9 mouse cellular contexts compared by ENCODE assay signal in genomic region chr13:59766786-59767515, GRCm38 (mm10). TPM values are rescaled to one million over a fixed set of nuclear protein-coding genes. Genes with fewer than 3 reads are reported as not detected.
DNase-seq lines count a peak whose midpoint lies in the region; ATAC-seq and TF ChIP-seq lines count a peak whose summit lies in the region.
"Had no signal": no experiment of that assay in that cellular context is flagged by ENCODE, and none has a peak within 500 bp of the region (broad histone marks: within the 10 kb centered on the region; RNA-seq: fewer than 3 reads in every experiment).

No protein-coding gene starts in this region.

- H3K36me3 ChIP-seq in heart, adult 2 months (ENCODE audit: control insufficient read depth, insufficient read depth, low read length): peaks cover 25% of the 10 kb centered on the region
- peaks cover 12% of the 10 kb centered on the region for H3K36me3 ChIP-seq in embryonic facial prominence, embryonic 14.5 days (ENCODE audit: control insufficient read depth, insufficient read depth, low read length)

- intact Hi-C loops in heart, adult 2 months (cut with DNase I): no loop called here

- H3K9me3 ChIP-seq in embryonic facial prominence, embryonic 14.5 days (ENCODE audit: control insufficient read depth, low read length): no peaks in the 10 kb centered on the region

- H3K4me3 ChIP-seq in heart, adult 2 months: peak overlapping the region; percentile 17
- H3K4me3 ChIP-seq in embryonic facial prominence, embryonic 14.5 days (ENCODE audit: low read depth, low read length): no peak overlapping the region

- H3K27ac ChIP-seq in heart, adult 2 months: peak overlapping the region; percentile 6; the same call in 1 of the 2 replicates
- H3K27ac ChIP-seq in embryonic facial prominence, embryonic 14.5 days (replicated peaks; ENCODE audit: low read depth, low read length): no peak overlapping the region

- no peak for ATAC-seq in embryonic facial prominence, embryonic 14.5 days (ENCODE audit: low read depth)
- no peak for ATAC-seq in megakaryocyte-erythroid progenitor cell, adult 5-6 weeks (replicated peaks; ENCODE audit: low FRiP score, low TSS enrichment, poor library complexity, severe bottlenecking)

- peak overlapping the region; percentile 36; the same call in 1 of the 2 replicates for H3K9ac ChIP-seq in heart, adult 2 months (ENCODE audit: low read depth, low read length)
- peak overlapping the region; percentile 21; the same call in 1 of the 2 replicates for H3K9ac ChIP-seq in embryonic facial prominence, embryonic 14.5 days (ENCODE audit: low read depth, low read length)

- no peak for DNase-seq in heart, adult 2 months
- no peak for DNase-seq in heart, adult 8-10 months (ENCODE audit: low spot score)
- no peak for DNase-seq in embryonic facial prominence, embryonic 14.5 days (ENCODE audit: low spot score)
- DNase-seq in kidney, postnatal 10 days: peak; percentile 85
- DNase-seq in lung, postnatal 14 days: peak; percentile 36
- no peak for DNase-seq in right cerebral cortex, adult 18-20 months
- no peak for DNase-seq in frontal cortex, postnatal 36 days (ENCODE audit: low spot score in 2 of 2)

- no peak for TF ChIP-seq EP300 in heart, adult 2 months (IDR thresholded peaks at IDR 0.05; ENCODE audit: insufficient read depth, low read depth, low read length)

- peaks cover 15% of the 10 kb centered on the region for H3K79me2 ChIP-seq in heart, adult 2 months (replicated peaks; ENCODE audit: control insufficient read depth, insufficient read depth, low read length)

- 43% methylated on average over 11 of the region's 11 CpGs for WGBS in heart, adult 2 months
- 72% methylated on average over 11 of the region's 11 CpGs for WGBS in embryonic facial prominence, embryonic 14.5 days

- no peaks in the 10 kb centered on the region for H3K27me3 ChIP-seq in heart, adult 2 months (ENCODE audit: control insufficient read depth, insufficient read depth, low read length)
- H3K27me3 ChIP-seq in embryonic facial prominence, embryonic 14.5 days (replicated peaks; ENCODE audit: control insufficient read depth, insufficient read depth, low read length): no peaks in the 10 kb centered on the region

- peak overlapping the region; percentile 69 for H3K4me2 ChIP-seq in embryonic facial prominence, embryonic 14.5 days (ENCODE audit: low read depth, low read length)

- no peak for TF ChIP-seq POLR2A in heart, adult 2 months (IDR thresholded peaks at IDR 0.05; ENCODE audit: insufficient read depth, low read depth, low read length)

- TF ChIP-seq CTCF in heart, adult 2 months (IDR thresholded peaks at IDR 0.05): no peak

- H3K4me1 ChIP-seq in heart, adult 2 months (ENCODE audit: control insufficient read depth, insufficient read depth, low read length): peaks cover 30% of the 10 kb centered on the region
- H3K4me1 ChIP-seq in embryonic facial prominence, embryonic 14.5 days (ENCODE audit: control insufficient read depth, insufficient read depth, low read length): peaks cover 17% of the 10 kb centered on the region

RNA-seq across cellular contexts. Expression of gene Isca1, which starts 2.7 kb away (rescaled TPM):
- total RNA-seq in heart, adult 2 months (2021): 100 to 1,000 TPM; 233 to 239 TPM
- 326 and 509 TPM in 2 replicates for polyA plus RNA-seq in heart, adult 2 months (2012; rRNA removed)
- total RNA-seq in heart, adult 8-10 months (2022): 100 to 1,000 TPM; 215 to 235 (median 226) TPM
- polyA plus RNA-seq in embryonic facial prominence, embryonic 14.5 days (2014; fragmentation: Nextera tagmentation; extraction: Ambion mirVana): 140 and 147 TPM in 2 replicates
- 160 and 164 TPM in 2 replicates for total RNA-seq in megakaryocyte-erythroid progenitor cell, adult 5-6 weeks (2014; fragmentation: Nextera tagmentation)
- 73.3 and 92.6 TPM in 2 replicates for total RNA-seq in megakaryocyte-erythroid progenitor cell, adult 5-6 weeks (2017)

RNA-seq across cellular contexts. Expression of gene Gm49354, which starts 15.1 kb away (rescaled TPM):
- not detected for total RNA-seq in heart, adult 2 months (2021)
- not detected in 2 replicates for polyA plus RNA-seq in heart, adult 2 months (2012; rRNA removed)
- not detected for total RNA-seq in heart, adult 8-10 months (2022)
- not detected in 2 replicates for polyA plus RNA-seq in embryonic facial prominence, embryonic 14.5 days (2014; fragmentation: Nextera tagmentation; extraction: Ambion mirVana)
- total RNA-seq in megakaryocyte-erythroid progenitor cell, adult 5-6 weeks (2014; fragmentation: Nextera tagmentation): not detected in 2 replicates
- not detected in 2 replicates for total RNA-seq in megakaryocyte-erythroid progenitor cell, adult 5-6 weeks (2017)
- polyA plus RNA-seq: myocyte had no signal

RNA-seq across cellular contexts. Expression of gene 1700014D04Rik, which starts 20.4 kb away (rescaled TPM):
- not detected for total RNA-seq in heart, adult 2 months (2021)
- polyA plus RNA-seq in heart, adult 2 months (2012; rRNA removed): 0.09 TPM in 1 of 2 replicates, not detected in the other
- total RNA-seq in heart, adult 8-10 months (2022): not detected
- polyA plus RNA-seq in embryonic facial prominence, embryonic 14.5 days (2014; fragmentation: Nextera tagmentation; extraction: Ambion mirVana): not detected in 2 replicates
- total RNA-seq in megakaryocyte-erythroid progenitor cell, adult 5-6 weeks (2014; fragmentation: Nextera tagmentation): not detected in 2 replicates
- 0.19 and 0.38 TPM in 2 replicates for total RNA-seq in megakaryocyte-erythroid progenitor cell, adult 5-6 weeks (2017)
- polyA plus RNA-seq: myocyte had no signal

RNA-seq across cellular contexts. Expression of gene Spata31d1d, which starts 35.4 kb away (rescaled TPM):
- total RNA-seq in heart, adult 2 months (2021): not detected
- 0.04 and 0.06 TPM in 2 replicates for polyA plus RNA-seq in heart, adult 2 months (2012; rRNA removed)
- not detected for total RNA-seq in heart, adult 8-10 months (2022)
- not detected in 2 replicates for polyA plus RNA-seq in embryonic facial prominence, embryonic 14.5 days (2014; fragmentation: Nextera tagmentation; extraction: Ambion mirVana)
- total RNA-seq in megakaryocyte-erythroid progenitor cell, adult 5-6 weeks (2014; fragmentation: Nextera tagmentation): not detected in 2 replicates
- total RNA-seq in megakaryocyte-erythroid progenitor cell, adult 5-6 weeks (2017): 0.42 TPM in 1 of 2 replicates, not detected in the other
- polyA plus RNA-seq: myocyte had no signal

RNA-seq across cellular contexts. Expression of gene Spata31d1b, which starts 54.9 kb away (rescaled TPM):
- not detected for total RNA-seq in heart, adult 2 months (2021)
- polyA plus RNA-seq in heart, adult 2 months (2012; rRNA removed): 0.03 and 0.04 TPM in 2 replicates
- not detected for total RNA-seq in heart, adult 8-10 months (2022)
- polyA plus RNA-seq in embryonic facial prominence, embryonic 14.5 days (2014; fragmentation: Nextera tagmentation; extraction: Ambion mirVana): 0.04 and 0.06 TPM in 2 replicates
- not detected in 2 replicates for total RNA-seq in megakaryocyte-erythroid progenitor cell, adult 5-6 weeks (2014; fragmentation: Nextera tagmentation)
- total RNA-seq in megakaryocyte-erythroid progenitor cell, adult 5-6 weeks (2017): not detected in 2 replicates
- polyA plus RNA-seq: myocyte had no signal

Comparison
In these comparisons a context has a peak if more than half of its experiments do, and no peak if none do; other contexts are left out.
1. DNase-seq: peak in kidney, postnatal 10 days (single experiment) and lung, postnatal 14 days (single experiment); none in heart, adult 2 months (0 of 2), heart, adult 8-10 months (single experiment), embryonic facial prominence, embryonic 14.5 days (single experiment), right cerebral cortex, adult 18-20 months (single experiment) and frontal cortex, postnatal 36 days (0 of 2).